Mouse (Mus musculus) forebrain, postnatal 0 days (tissue): ENCODE results near the gene H2al1n. TPM values are rescaled to one million over a fixed set of nuclear protein-coding genes. Genes with fewer than 3 reads are reported as not detected.
"Not testable (repeated sequence)": the region's sequence is repeated elsewhere in the genome, so short reads cannot be mapped to it uniquely, and the experiment has no call there.

Experiments used
- ATAC-seq: fragments of 200-750 bp; cut with Nextera tagmentation; 2 replicates; pipeline ENCODE4 v1.8.0; 2017; ENCODE audit warnings: mild to moderate bottlenecking, moderate library complexity
- DNase-seq: peaks from one replicate; pipeline ENCODE4 v3.0.0-alpha.2; 2015
- H3K27ac ChIP-seq: fragments of 300-500 bp; sonication (generic); 2 replicates; pipeline ENCODE4 v1.5.1; 2014; ENCODE audit warnings: low read depth, mild to moderate bottlenecking, antibody characterized with exemption, low read length, moderate library complexity, mixed read lengths
- H3K27me3 ChIP-seq: fragments of 300-500 bp; sonication (generic); 2 replicates; pipeline ENCODE4 v1.6.1; 2014; ENCODE audit warnings: mild to moderate bottlenecking, low read length, mixed read lengths; ENCODE audit not compliant: insufficient read depth
- H3K36me3 ChIP-seq: fragments of 300-500 bp; sonication (generic); 2 replicates; pipeline ENCODE4 v1.6.1; 2014; ENCODE audit warnings: mild to moderate bottlenecking, moderate library complexity; ENCODE audit not compliant: insufficient read depth
- H3K4me1 ChIP-seq: fragments of 300-500 bp; sonication (generic); 2 replicates; pipeline ENCODE4 v1.6.1; 2014; ENCODE audit warnings: antibody characterized with exemption; ENCODE audit not compliant: insufficient read depth
- H3K4me2 ChIP-seq: fragments of 300-500 bp; sonication (generic); 2 replicates; pipeline ENCODE4 v1.6.1; 2014; ENCODE audit warnings: low read depth, mild to moderate bottlenecking, moderate library complexity
- H3K4me3 ChIP-seq: fragments of 300-500 bp; sonication (generic); 2 replicates; pipeline ENCODE4 v1.5.1; 2014; ENCODE audit warnings: low read depth, low read length, mixed read lengths
- H3K9ac ChIP-seq: fragments of 300-500 bp; sonication (generic); 2 replicates; pipeline ENCODE4 v1.6.1; 2014; ENCODE audit warnings: mild to moderate bottlenecking
- H3K9me3 ChIP-seq: fragments of 300-500 bp; sonication (generic); 2 replicates; pipeline ENCODE4 v1.6.1; 2016; ENCODE audit warnings: low read length
- CTCF ChIP-seq: sonication (generic); IDR thresholded peaks from 2 replicates; pipeline ENCODE4 v1.5.1; 2016; ENCODE audit warnings: antibody characterized with exemption, control low read depth, low read depth
- WGBS: fragments of 180-500 bp; shearing (Covaris S2); extraction: QIAGEN DNeasy Blood & Tissue Kit; methylation state at CpG from one replicate; pipeline ENCODE4 v1.1.7; 2014; 5-methylcytosine and 5-hydroxymethylcytosine counted together
- polyA plus RNA-seq: library from polyadenylated mRNA; unstranded; fragments of >200 nt; fragmentation: Nextera tagmentation; extraction: Ambion mirVana; gene quantifications from 2 replicates; pipeline ENCODE4 v1.2.1, GENCODE M21; 2015
- total RNA-seq: library from RNA; depleted of rRNA; stranded (reverse); fragments of >200 nt; gene quantifications from 2 replicates; pipeline ENCODE4 v1.2.3, GENCODE M21; 2014; rRNA removed

H2al1n gene
- total RNA-seq (not detected in 2 replicates), polyA plus RNA-seq (not detected in 2 replicates)

DNA sequence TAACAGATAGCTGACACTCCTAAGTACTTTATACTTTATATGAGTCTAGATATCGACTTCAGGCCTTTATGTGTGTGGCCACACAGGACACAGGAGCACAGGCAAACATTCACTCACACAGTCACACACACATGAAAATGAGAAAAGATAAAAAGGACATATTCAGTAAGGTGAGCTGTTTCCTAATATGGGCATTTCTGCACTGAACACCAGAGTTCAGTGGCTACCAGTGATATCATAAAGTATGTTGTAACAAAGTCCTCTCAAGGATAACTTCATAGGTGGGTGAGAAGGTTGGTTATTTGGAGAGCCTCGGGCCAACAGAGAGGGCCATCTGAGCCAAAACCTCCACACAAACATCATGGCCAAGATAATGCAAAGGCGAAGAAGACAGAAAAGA, at the start of gene H2al1n:
H2al1n (plus strand) TSS at position 301 of the 400 bp plus-strand sequence.
- 91% methylated on average over 3 of the region's 3 CpGs for WGBS
- H3K4me3 ChIP-seq, result not testable (repeated sequence)

DNA sequence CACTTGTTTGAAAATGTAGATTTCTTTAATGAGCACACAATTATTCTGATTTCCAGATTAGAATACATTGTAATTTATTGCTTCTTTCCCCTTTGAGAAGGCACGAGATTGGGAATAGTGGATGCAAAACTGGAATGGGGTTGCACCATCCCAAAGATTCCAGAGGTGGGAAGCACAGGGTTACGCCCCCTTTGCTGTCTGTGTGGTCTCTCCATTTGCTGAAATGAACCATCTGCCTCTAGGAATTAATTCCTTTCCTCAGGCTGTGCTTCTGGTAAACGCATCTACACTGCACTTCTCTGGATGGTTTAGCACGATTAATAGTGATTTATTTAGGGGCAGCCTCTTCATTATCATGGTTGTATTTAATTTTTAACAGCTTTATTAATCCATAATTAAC, 11.7 kb upstream of the H2al1n start:
- no peak overlapping the region for H3K27ac ChIP-seq

More for the DNA sequence above, at the start of gene H2al1n:
- H3K4me2 ChIP-seq, H3K9ac ChIP-seq, DNase-seq, H3K27ac ChIP-seq, H3K36me3 ChIP-seq, H3K4me1 ChIP-seq, H3K9me3 ChIP-seq, H3K27me3 ChIP-seq, ATAC-seq: not testable (repeated sequence)

DNA sequence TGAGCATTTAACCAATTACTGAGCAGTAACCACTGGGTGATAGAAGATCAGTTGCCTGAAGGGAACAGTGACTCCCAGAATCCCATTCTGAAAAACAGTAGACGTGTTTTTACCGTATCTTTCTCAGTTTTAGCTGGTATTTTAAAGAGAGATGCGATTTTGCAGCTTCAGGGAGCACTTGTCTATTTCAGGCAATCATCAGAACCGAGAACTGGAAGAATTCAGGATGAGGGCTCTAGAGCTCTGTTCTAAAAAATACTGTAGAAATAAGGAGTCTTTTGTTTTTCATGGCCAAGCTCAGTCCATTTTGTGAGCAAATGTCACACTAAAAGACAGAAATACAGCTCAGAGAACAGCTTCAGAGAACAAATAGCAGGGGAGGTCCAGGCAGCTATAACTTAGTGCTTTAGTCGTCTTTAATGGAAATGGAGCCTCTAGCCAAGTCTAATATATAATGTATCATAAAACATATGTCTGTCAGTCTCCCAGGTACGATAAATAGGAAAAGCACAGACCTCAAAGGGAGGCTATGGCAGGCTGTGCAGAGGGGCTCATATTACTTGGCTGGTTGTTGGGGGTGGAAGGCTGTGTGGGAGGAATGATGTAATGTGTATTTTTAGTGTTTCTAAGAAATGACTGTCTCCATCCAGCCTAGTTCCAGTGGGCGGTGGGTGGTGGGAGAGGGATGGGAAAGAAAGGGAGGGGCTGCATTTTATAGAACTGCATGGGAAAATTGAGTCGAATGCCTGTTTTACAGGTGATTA, 4.7 kb upstream of the H2al1n start:
- Histone ChIP-seq H3K27me3 (no peaks in the 10 kb centered on the region), H3K9ac (no peak overlapping the region), H3K36me3 (no peaks in the 10 kb centered on the region), H3K4me2 (no peak overlapping the region), H3K4me1 (no peaks in the 10 kb centered on the region), H3K9me3 (no peaks in the 10 kb centered on the region), H3K4me3 (no peak overlapping the region), H3K27ac (no peak overlapping the region)
- peak; percentile 74 for ATAC-seq
- TF ChIP-seq CTCF, result no peak
- WGBS, result 59% methylated on average over 8 of the region's 8 CpGs
- peak; percentile 17 for DNase-seq

More for the DNA sequence above, 11.7 kb upstream of the H2al1n start:
- H3K36me3 ChIP-seq, result no peaks in the 10 kb centered on the region
- no peak for TF ChIP-seq CTCF
- ATAC-seq (no peak), DNase-seq (no peak)
- 63% methylated on average over 4 of the region's 4 CpGs for WGBS
- H3K9me3 ChIP-seq, result no peaks in the 10 kb centered on the region
- H3K4me3 ChIP-seq, result no peak overlapping the region
- H3K4me2 ChIP-seq, result no peak overlapping the region
- no peak overlapping the region for H3K9ac ChIP-seq
- no peaks in the 10 kb centered on the region for H3K4me1 ChIP-seq
- no peaks in the 10 kb centered on the region for H3K27me3 ChIP-seq

- peak; percentile 66; the same call in 1 of the 2 replicates for ATAC-seq
- 57% methylated on average over 2 of the region's 2 CpGs for WGBS
- Histone ChIP-seq H3K4me2 (no peak overlapping the region), H3K27ac (no peak overlapping the region), H3K27me3 (no peaks in the 10 kb centered on the region), H3K9me3 (no peaks in the 10 kb centered on the region), H3K4me1 (no peaks in the 10 kb centered on the region), H3K9ac (no peak overlapping the region), H3K4me3 (no peak overlapping the region), H3K36me3 (no peaks in the 10 kb centered on the region)
- peak; percentile 60 for DNase-seq
- TF ChIP-seq CTCF, result no peak
These were observed 18.3 kb downstream of the H2al1n start for GRCm38 (mm10) chrX:14229218-14229617.

- Histone ChIP-seq H3K27ac (no peak overlapping the region), H3K4me3 (no peak overlapping the region), H3K27me3 (no peaks in the 10 kb centered on the region), H3K4me2 (no peak overlapping the region), H3K36me3 (no peaks in the 10 kb centered on the region), H3K9me3 (no peaks in the 10 kb centered on the region), H3K9ac (no peak overlapping the region), H3K4me1 (no peaks in the 10 kb centered on the region)
- 52% methylated on average over 3 of the region's 3 CpGs for WGBS
- TF ChIP-seq CTCF, result no peak
- ATAC-seq (peak; percentile 78), DNase-seq (peak; percentile 9)
These were observed 48.8 kb downstream of the H2al1n start for GRCm38 (mm10) chrX:14259597-14260239.
